Mouse (Mus musculus) heart, postnatal 0 days (tissue): ENCODE data around the gene Trib2. TPM values are rescaled to one million over a fixed set of nuclear protein-coding genes. Genes with fewer than 3 reads are reported as not detected.

Source experiments
- ATAC-seq: fragments of 200-750 bp; cut with Nextera tagmentation; 2 replicates; pipeline ENCODE4 v1.8.0; 2017; ENCODE audit warnings: low read depth, moderate number of reproducible peaks, moderate library complexity; ENCODE audit not compliant: insufficient read depth
- DNase-seq: peaks from one replicate; pipeline ENCODE4 v3.0.0-alpha.2; 2016; ENCODE audit warnings: low spot score
- H3K27ac ChIP-seq: fragments of 300-500 bp; sonication (generic); 2 replicates; pipeline ENCODE4 v1.5.1; 2014; ENCODE audit warnings: low read depth, mild to moderate bottlenecking
- H3K27me3 ChIP-seq: fragments of 300-500 bp; sonication (generic); 2 replicates; pipeline ENCODE4 v1.6.1; 2014; ENCODE audit warnings: low read length, mixed read lengths; ENCODE audit not compliant: control insufficient read depth, insufficient read depth
- H3K36me3 ChIP-seq: fragments of 300-500 bp; sonication (generic); replicated peaks from 2 replicates; pipeline ENCODE4 v1.6.1; 2014; ENCODE audit warnings: low read length, mixed read lengths; ENCODE audit not compliant: control insufficient read depth, insufficient read depth
- H3K4me1 ChIP-seq: fragments of 300-500 bp; sonication (generic); 2 replicates; pipeline ENCODE4 v1.6.1; 2014; ENCODE audit warnings: antibody characterized with exemption; ENCODE audit not compliant: control insufficient read depth, insufficient read depth
- H3K4me2 ChIP-seq: fragments of 300-500 bp; sonication (generic); 2 replicates; pipeline ENCODE4 v1.6.1; 2014; ENCODE audit warnings: low read depth, mild to moderate bottlenecking, low read length, moderate library complexity
- H3K4me3 ChIP-seq: fragments of 300-500 bp; sonication (generic); 2 replicates; pipeline ENCODE4 v1.5.1; 2014; ENCODE audit warnings: low read depth, low read length
- H3K9ac ChIP-seq: fragments of 300-500 bp; sonication (generic); replicated peaks from 2 replicates; pipeline ENCODE4 v1.6.1; 2014; ENCODE audit warnings: low read depth, low read length, mixed read lengths
- H3K9me3 ChIP-seq: fragments of 300-500 bp; sonication (generic); replicated peaks from 2 replicates; pipeline ENCODE4 v1.6.1; 2016; ENCODE audit warnings: low read length; ENCODE audit not compliant: control insufficient read depth
- CTCF ChIP-seq: IDR thresholded peaks from 2 replicates; pipeline ENCODE4 v1.5.1; 2016; ENCODE audit warnings: antibody characterized with exemption, control low read depth, low read depth
- EP300 ChIP-seq: IDR thresholded peaks from 2 replicates; pipeline ENCODE4 v1.6.1; 2016; ENCODE audit warnings: antibody characterized with exemption, low read depth
- WGBS: fragments of 180-500 bp; shearing (Covaris S2); extraction: QIAGEN DNeasy Blood & Tissue Kit; methylation state at CpG from one replicate; pipeline ENCODE4 v1.1.7; 2014; 5-methylcytosine and 5-hydroxymethylcytosine counted together
- polyA plus RNA-seq: library from polyadenylated mRNA; unstranded; fragments of >200 nt; fragmentation: Nextera tagmentation; extraction: Ambion mirVana; gene quantifications from 2 replicates; pipeline ENCODE4 v1.2.1, GENCODE M21; 2015
- total RNA-seq: library from RNA; depleted of rRNA; stranded (reverse); fragments of >200 nt; gene quantifications from 2 replicates; pipeline ENCODE4 v1.2.3, GENCODE M21; 2014; ENCODE audit warnings: low replicate concordance

The Trib2 gene
- total and polyA plus RNA-seq, 2 experiments from 2014 or later: 57.1 to 91.1 TPM

- H3K4me3 ChIP-seq: no peak overlapping the region
- peak overlapping the region; percentile 30; the same call in 1 of the 2 replicates for H3K4me2 ChIP-seq
- peak; percentile 0; the same call in 1 of the 2 replicates for TF ChIP-seq CTCF
- TF ChIP-seq EP300: peak; percentile 86
- DNase-seq (peak; percentile 91), ATAC-seq (peak; percentile 92)
- H3K4me1 ChIP-seq: peaks cover 32% of the 10 kb centered on the region
- H3K27me3 ChIP-seq: no peaks in the 10 kb centered on the region
- H3K27ac ChIP-seq: peak overlapping the region; percentile 88
- 11% methylated on average over 3 of the region's 3 CpGs for WGBS
- no peak overlapping the region for H3K9ac ChIP-seq
- H3K36me3 ChIP-seq: no peaks in the 10 kb centered on the region
- H3K9me3 ChIP-seq: no peaks in the 10 kb centered on the region
Observed at GRCm38 (mm10) chr12:15849861-15850294, 33.2 kb upstream of the Trib2 start.

GRCm38 (mm10) chr12:15848391-15848790 lies 31.7 kb upstream of the Trib2 start:
- Histone ChIP-seq H3K36me3 (no peaks in the 10 kb centered on the region), H3K4me1 (peaks cover 31% of the 10 kb centered on the region), H3K9me3 (no peaks in the 10 kb centered on the region), H3K27ac (no peak overlapping the region), H3K9ac (no peak overlapping the region), H3K4me3 (no peak overlapping the region), H3K27me3 (no peaks in the 10 kb centered on the region), H3K4me2 (no peak overlapping the region)
- 79% methylated on average over 4 of the region's 4 CpGs for WGBS
- DNase-seq (no peak), ATAC-seq (no peak)
- TF ChIP-seq EP300 (no peak), CTCF (peak; percentile 1; the same call in 1 of the 2 replicates)

GRCm38 (mm10) chr12:15844701-15845100 lies 28.0 kb upstream of the Trib2 start:
- whole genome bisulfite sequencing: 74% methylated on average over 3 of the region's 3 CpGs

GRCm38 (mm10) chr12:15840864-15841557 lies 24.3 kb upstream of the Trib2 start:
- TF ChIP-seq EP300 (no peak), CTCF (no peak)
- no peaks in the 10 kb centered on the region for H3K36me3 ChIP-seq
- H3K27me3 ChIP-seq: no peaks in the 10 kb centered on the region
- no peak overlapping the region for H3K27ac ChIP-seq
- no peaks in the 10 kb centered on the region for H3K9me3 ChIP-seq
- no peaks in the 10 kb centered on the region for H3K4me1 ChIP-seq
- H3K4me3 ChIP-seq: no peak overlapping the region
- DNase-seq (no peak), ATAC-seq (no peak)
- no peak overlapping the region for H3K9ac ChIP-seq
- 90% methylated on average over 12 of the region's 12 CpGs for WGBS
- H3K4me2 ChIP-seq: no peak overlapping the region

More at GRCm38 (mm10) chr12:15844701-15845100, 28.0 kb upstream of the Trib2 start:
- H3K36me3 ChIP-seq: no peaks in the 10 kb centered on the region
- no peak for ATAC-seq
- DNase-seq: no peak
- H3K9ac ChIP-seq: no peak overlapping the region
- TF ChIP-seq EP300 (no peak), CTCF (no peak)
- no peak overlapping the region for H3K4me2 ChIP-seq
- H3K4me3 ChIP-seq: no peak overlapping the region
- no peak overlapping the region for H3K27ac ChIP-seq
- peaks cover 5% of the 10 kb centered on the region; the same call in 1 of the 2 replicates for H3K4me1 ChIP-seq
- no peaks in the 10 kb centered on the region for H3K27me3 ChIP-seq
- no peaks in the 10 kb centered on the region for H3K9me3 ChIP-seq

- WGBS: 87% methylated on average over 2 of the region's 2 CpGs
- no peak for ATAC-seq
Observed at GRCm38 (mm10) chr12:15838201-15838600, 21.5 kb upstream of the Trib2 start.

GRCm38 (mm10) chr12:15837566-15837965 lies 20.8 kb upstream of the Trib2 start:
- Histone ChIP-seq H3K4me1 (no peaks in the 10 kb centered on the region), H3K4me3 (no peak overlapping the region), H3K4me2 (no peak overlapping the region), H3K36me3 (no peaks in the 10 kb centered on the region), H3K9ac (no peak overlapping the region), H3K9me3 (no peaks in the 10 kb centered on the region), H3K27ac (no peak overlapping the region), H3K27me3 (no peaks in the 10 kb centered on the region)
- WGBS: 88% methylated on average over 4 of the region's 4 CpGs
- no peak for DNase-seq
- TF ChIP-seq EP300: no peak
- no peak for TF ChIP-seq CTCF
- ATAC-seq: no peak

More at GRCm38 (mm10) chr12:15838201-15838600, 21.5 kb upstream of the Trib2 start:
- Histone ChIP-seq H3K9me3 (no peaks in the 10 kb centered on the region), H3K9ac (no peak overlapping the region), H3K4me3 (no peak overlapping the region), H3K27ac (no peak overlapping the region), H3K4me1 (no peaks in the 10 kb centered on the region), H3K27me3 (no peaks in the 10 kb centered on the region), H3K4me2 (no peak overlapping the region), H3K36me3 (no peaks in the 10 kb centered on the region)
- no peak for DNase-seq
- TF ChIP-seq EP300: no peak
- TF ChIP-seq CTCF: no peak
